Mouse (Mus musculus) intestine, embryonic 16.5 days (tissue): ENCODE data around the gene Zfp986. TPM values are rescaled to one million over a fixed set of nuclear protein-coding genes. Genes with fewer than 3 reads are reported as not detected.
"Not testable (repeated sequence)": the region's sequence is repeated elsewhere in the genome, so short reads cannot be mapped to it uniquely, and the experiment has no call there.

Experiments
- ATAC-seq: fragments of 200-750 bp; cut with Nextera tagmentation; 2 replicates; pipeline ENCODE4 v1.8.0; 2017; ENCODE audit warnings: moderate TSS enrichment, moderate library complexity
- H3K27ac ChIP-seq: fragments of 300-500 bp; sonication (generic); 2 replicates; pipeline ENCODE4 v1.5.1; 2014; ENCODE audit warnings: mild to moderate bottlenecking, low read length
- H3K27me3 ChIP-seq: fragments of 300-500 bp; sonication (generic); replicated peaks from 2 replicates; pipeline ENCODE4 v1.6.1; 2014; ENCODE audit warnings: low read length, control low read depth, mixed read lengths; ENCODE audit not compliant: control insufficient read depth, insufficient read depth
- H3K36me3 ChIP-seq: fragments of 300-500 bp; sonication (generic); 2 replicates; pipeline ENCODE4 v1.6.1; 2014; ENCODE audit warnings: low read length, control low read depth; ENCODE audit not compliant: control insufficient read depth, insufficient read depth
- H3K4me1 ChIP-seq: fragments of 300-500 bp; sonication (generic); 2 replicates; pipeline ENCODE4 v1.6.1; 2014; ENCODE audit warnings: low read length, control low read depth, mixed read lengths; ENCODE audit not compliant: control insufficient read depth, insufficient read depth
- H3K4me2 ChIP-seq: fragments of 300-500 bp; sonication (generic); 2 replicates; pipeline ENCODE4 v1.6.1; 2014; ENCODE audit warnings: low read depth, low read length, control low read depth
- H3K4me3 ChIP-seq: fragments of 300-500 bp; sonication (generic); 2 replicates; pipeline ENCODE4 v1.5.1; 2014; ENCODE audit warnings: mild to moderate bottlenecking, low read length
- H3K9ac ChIP-seq: fragments of 300-500 bp; sonication (generic); 2 replicates; pipeline ENCODE4 v1.6.1; 2014; ENCODE audit warnings: low read depth, low read length
- H3K9me3 ChIP-seq: fragments of 300-500 bp; sonication (generic); 2 replicates; pipeline ENCODE4 v1.6.1; 2016; ENCODE audit warnings: low read length, control low read depth; ENCODE audit not compliant: control insufficient read depth
- WGBS: fragments of 180-500 bp; shearing (Covaris S2); extraction: QIAGEN DNeasy Blood & Tissue Kit; methylation state at CpG from one replicate; pipeline ENCODE4 v1.1.7; 2014; 5-methylcytosine and 5-hydroxymethylcytosine counted together
- polyA plus RNA-seq: library from polyadenylated mRNA; unstranded; fragments of >200 nt; fragmentation: Nextera tagmentation; extraction: Ambion mirVana; gene quantifications from 2 replicates; pipeline ENCODE4 v1.2.1, GENCODE M21; 2015

Zfp986 gene
- polyA plus RNA-seq, result not detected in 2 replicates

DNA sequence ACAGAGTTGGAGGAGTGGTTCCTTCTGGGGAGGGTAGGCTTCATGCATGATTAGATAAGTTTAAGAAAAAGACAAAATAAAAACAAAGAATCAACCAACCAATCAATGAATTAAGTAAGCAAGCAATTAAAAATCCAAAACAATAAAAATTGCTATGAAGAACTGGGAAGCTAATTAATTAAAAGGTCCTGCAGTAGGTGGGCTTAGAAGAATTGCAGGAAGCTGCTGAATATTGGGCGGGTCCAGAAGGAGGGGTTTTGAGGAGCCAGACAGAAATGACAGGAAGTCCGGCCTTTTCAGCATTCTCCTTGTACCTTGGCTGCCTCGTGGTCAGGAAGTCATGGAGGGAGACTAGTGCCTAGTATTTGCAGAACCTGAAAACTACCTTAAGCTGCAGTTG lies at the start of gene Zfp986:
TSS of gene Zfp986 (plus strand) at position 301 of the 400 bp plus-strand sequence.
- H3K27ac ChIP-seq, H3K9me3 ChIP-seq, ATAC-seq, H3K4me1 ChIP-seq, H3K36me3 ChIP-seq, H3K9ac ChIP-seq, H3K4me2 ChIP-seq, H3K27me3 ChIP-seq, H3K4me3 ChIP-seq: not testable (repeated sequence)
- WGBS, result 72% methylated on average over 3 of the region's 3 CpGs

DNA sequence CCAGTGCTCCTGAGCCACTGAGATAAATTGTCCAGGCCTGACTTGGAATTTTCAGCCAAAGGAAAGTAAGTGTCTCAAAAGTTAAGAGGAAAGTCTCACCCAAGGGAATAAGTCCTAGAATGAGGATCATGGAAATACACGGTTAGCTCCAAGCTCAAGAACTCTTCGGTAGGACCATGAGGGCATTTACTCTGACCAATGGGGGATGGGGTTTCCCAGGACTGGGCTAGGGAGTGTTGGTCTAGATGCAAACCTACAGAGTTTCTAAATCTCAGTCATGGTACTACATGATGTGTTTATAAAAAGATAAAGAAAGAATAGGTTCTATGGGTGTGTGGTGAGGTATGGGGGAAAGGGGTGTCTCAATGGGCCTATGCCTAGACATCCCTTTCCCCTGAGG lies 48.6 kb upstream of the Zfp986 start:
- H3K9me3 ChIP-seq, H3K4me2 ChIP-seq, H3K4me1 ChIP-seq, H3K4me3 ChIP-seq, ATAC-seq, H3K9ac ChIP-seq, H3K36me3 ChIP-seq, H3K27me3 ChIP-seq, H3K27ac ChIP-seq: not testable (repeated sequence)
- no CpG with 5 or more reads among the region's 2 CpGs for WGBS

DNA sequence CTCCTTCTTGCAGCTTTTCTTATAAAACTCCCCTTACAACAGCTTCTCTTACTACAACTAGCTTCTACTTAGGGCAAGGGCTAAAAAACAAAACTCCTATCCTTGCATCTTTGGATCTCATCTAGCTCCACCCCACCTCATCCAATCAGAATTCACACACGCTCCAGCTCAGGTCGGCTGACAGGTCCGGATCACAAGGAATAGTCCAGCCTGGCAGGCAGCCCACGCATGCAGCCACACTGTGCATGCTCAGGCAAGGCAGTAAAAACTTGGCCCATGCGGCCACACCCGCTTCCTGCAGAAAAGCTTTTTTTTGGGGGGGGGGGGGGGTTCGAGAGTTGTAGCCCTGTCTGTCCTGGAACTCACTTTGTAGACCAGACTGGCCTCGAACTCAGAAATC lies 43.0 kb upstream of the Zfp986 start:
- H3K4me2 ChIP-seq, H3K4me1 ChIP-seq, H3K27me3 ChIP-seq, H3K36me3 ChIP-seq, H3K4me3 ChIP-seq, H3K27ac ChIP-seq, H3K9ac ChIP-seq, H3K9me3 ChIP-seq, ATAC-seq: not testable (repeated sequence)
- WGBS, result 88% methylated on average over 3 of the region's 8 CpGs

DNA sequence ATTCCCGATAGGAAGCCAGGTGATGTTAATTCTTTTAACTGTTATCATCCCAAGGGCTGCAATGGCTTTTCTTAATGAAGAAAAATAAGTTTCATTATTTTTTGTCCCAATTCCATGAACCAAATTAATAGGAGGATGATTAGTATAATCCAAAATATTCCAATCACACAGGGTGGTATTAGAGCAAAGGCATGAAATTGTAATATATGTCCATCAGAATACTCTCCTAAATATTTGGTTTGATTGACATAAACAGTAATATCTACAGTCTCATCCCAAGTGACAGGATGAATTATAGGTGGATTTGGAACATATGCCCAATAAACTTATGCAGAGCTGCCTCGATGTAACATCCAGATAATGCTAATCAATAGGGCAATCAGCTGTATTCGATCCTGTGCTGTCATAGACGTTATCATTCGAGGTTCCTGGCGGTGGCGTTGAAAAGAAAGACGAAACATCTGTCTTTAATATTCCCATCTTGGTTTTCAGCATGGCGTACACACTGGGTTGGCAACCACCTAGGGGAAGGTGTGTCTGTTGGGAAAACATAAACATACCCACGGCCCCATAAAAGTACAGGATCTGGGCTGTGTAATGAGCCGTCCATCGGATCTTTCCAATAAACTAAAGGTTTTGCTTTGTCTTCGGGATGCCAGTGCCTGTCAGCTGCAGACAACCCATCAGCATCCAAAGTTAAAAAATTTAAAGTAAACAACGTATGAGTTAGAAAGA lies 37.1 kb upstream of the Zfp986 start:
- H3K27ac ChIP-seq, H3K4me1 ChIP-seq, H3K9me3 ChIP-seq, H3K27me3 ChIP-seq, H3K36me3 ChIP-seq, H3K9ac ChIP-seq, H3K4me2 ChIP-seq, H3K4me3 ChIP-seq: not testable (repeated sequence)
- WGBS, result 93% methylated on average over 1 of the region's 14 CpGs
- 0 out of 2 replicates have a peak, but pooled peaks have one; percentile 42 for ATAC-seq

DNA sequence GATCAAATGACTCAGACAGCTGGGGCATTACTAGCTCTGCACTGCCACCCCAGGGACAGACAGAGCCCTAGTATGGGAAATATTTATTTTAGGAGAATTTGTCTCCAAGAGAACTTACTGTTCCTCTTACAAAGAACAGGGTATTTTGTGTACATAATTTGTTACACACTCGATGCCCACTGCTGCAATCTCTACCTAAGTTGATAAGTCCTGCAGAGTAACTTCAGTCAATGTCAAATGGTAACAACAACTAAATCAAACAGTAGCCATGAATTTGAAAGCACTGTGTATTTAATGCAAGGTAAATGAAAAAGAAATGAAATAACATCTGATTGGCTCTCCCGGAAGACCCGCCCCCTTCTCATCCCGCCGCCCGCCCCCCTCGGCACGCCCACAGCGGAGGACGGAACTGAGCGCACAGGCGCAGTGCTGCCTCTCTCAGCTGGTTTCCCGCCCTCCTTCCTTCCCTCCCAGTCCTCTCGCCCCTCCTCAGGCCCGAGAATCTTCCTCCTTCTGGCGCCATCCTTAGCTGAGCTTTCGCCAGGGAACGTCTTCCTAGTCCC lies 32.2 kb upstream of the Zfp986 start:
- not testable (repeated sequence) for H3K9me3 ChIP-seq, H3K9ac ChIP-seq, H3K27me3 ChIP-seq, H3K4me2 ChIP-seq, H3K27ac ChIP-seq, H3K36me3 ChIP-seq, H3K4me3 ChIP-seq, H3K4me1 ChIP-seq
- peak; percentile 47 for ATAC-seq
- WGBS, result 82% methylated on average over 7 of the region's 18 CpGs

DNA sequence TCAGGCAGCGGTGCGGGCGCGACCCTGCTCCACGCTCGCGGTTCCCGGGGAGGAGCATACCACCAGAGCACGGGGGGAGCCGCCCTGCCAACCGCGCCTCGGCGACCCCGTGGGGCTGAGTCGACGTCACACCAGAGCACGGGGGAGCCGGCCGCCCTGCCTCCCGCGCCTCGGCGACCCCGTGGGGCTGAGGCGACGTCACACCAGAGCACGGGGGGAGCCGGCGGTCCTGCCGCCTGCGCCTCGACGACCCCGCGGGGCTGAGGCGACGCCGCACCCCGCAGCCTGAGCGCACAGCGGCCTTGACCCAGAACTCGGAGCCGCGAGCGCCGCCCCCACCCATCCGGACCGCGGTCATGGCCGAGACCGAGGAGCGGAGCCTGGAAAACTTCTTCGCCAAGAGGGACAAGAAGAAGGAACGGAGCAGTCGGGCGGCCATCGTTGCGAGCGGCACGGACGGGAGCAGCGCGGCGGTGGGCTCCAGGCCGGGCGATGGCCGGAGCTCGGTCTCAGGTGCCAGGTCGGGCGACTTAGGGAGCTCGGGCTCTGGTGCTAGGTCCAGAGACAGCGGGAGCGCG lies 31.6 kb upstream of the Zfp986 start:
- H3K36me3 ChIP-seq, H3K4me1 ChIP-seq, H3K9ac ChIP-seq, H3K9me3 ChIP-seq, H3K27me3 ChIP-seq, H3K4me2 ChIP-seq, H3K4me3 ChIP-seq, H3K27ac ChIP-seq: not testable (repeated sequence)
- ATAC-seq, result peak; percentile 74
- 57% methylated on average over 46 of the region's 75 CpGs for WGBS

DNA sequence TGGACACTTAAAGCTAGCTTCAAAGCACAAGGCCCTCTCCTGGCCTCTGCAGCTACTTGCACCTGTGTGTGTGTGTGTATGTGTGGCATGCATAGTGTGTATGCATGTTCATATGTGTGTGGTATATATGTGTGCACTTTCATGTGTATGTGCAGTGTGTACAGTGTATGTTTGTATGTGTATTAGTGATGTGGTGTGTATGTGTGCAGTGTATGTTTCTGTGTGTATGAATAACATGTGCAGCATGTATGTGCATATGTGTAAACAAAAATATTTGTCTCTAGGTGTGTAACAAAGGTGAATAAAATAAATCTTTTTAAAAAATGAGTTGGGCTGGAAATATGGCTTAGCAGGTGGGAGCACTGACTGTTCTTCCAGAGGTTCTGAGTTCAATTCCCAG lies 21.8 kb upstream of the Zfp986 start:
- not testable (repeated sequence) for H3K9me3 ChIP-seq, H3K4me2 ChIP-seq

DNA sequence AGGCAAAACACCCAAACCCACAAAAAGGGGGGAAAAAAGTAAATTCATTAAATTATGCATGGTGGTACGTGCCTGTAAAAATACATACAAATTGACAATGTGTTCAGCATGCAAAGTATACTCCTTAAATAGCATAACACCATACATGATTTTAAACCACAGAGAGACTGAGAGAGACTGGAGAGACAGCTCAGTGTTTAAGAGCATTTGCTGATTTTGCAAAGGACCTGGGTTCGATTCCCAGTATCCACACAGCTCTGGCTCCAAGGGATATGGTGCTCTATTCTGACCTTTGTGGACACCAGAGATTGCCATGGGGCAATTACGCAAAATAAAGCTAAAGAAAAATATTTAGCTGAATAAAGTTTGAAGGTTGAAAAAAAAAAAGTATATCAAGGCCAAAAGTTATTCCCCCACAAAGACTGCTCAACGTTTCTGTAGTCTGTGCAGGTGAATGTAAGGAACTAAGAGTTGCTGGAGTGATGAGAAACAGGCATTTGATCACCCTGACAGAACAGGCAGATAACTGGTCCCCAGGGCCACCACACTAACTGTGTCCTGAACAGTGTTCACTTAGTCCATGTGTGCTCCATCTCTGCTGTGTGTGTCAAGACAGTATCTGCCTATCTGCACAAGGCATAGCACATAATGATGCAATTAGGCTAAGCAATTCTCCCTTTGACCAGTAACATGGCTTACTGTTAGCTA lies 20.3 kb upstream of the Zfp986 start:
- not testable (repeated sequence) for H3K4me1 ChIP-seq, H3K9me3 ChIP-seq, H3K27ac ChIP-seq, H3K36me3 ChIP-seq, H3K4me3 ChIP-seq, H3K27me3 ChIP-seq, H3K9ac ChIP-seq, H3K4me2 ChIP-seq
- WGBS, result 62% methylated on average over 3 of the region's 4 CpGs
- ATAC-seq, result peak; percentile 17; the same call in 1 of the 2 replicates

More for the DNA sequence above, 21.8 kb upstream of the Zfp986 start:
- not testable (repeated sequence) for H3K27ac ChIP-seq, H3K9ac ChIP-seq, H3K4me1 ChIP-seq, H3K4me3 ChIP-seq, H3K27me3 ChIP-seq, H3K36me3 ChIP-seq
- ATAC-seq, result peak; percentile 47; the same call in 1 of the 2 replicates

DNA sequence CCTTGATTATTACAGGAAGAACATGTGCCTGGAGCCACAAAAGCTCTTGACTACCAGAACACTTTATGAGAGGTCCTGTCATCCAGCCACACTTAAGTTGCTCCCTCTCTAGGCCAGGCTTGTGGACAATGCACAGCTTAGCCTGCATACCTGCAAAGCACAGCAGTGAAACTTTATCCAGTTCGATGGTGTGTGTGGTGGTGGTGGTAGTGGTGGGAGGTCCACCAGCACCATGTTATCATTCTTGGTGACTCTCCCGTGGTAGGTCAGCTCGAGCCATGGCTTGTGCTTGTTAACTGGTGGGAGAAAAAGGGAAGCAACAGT lies 19.7 kb upstream of the Zfp986 start:
- not testable (repeated sequence) for H3K4me2 ChIP-seq, H3K9me3 ChIP-seq, H3K27ac ChIP-seq, H3K36me3 ChIP-seq, H3K4me3 ChIP-seq, H3K9ac ChIP-seq, H3K27me3 ChIP-seq, H3K4me1 ChIP-seq
- WGBS, result 79% methylated on average over 3 of the region's 3 CpGs
- ATAC-seq, result peak; percentile 43
